Mouse (Mus musculus): ENCODE measurements at regions not wholly inside any gene's neighbourhood (a gene's known extent, or its start where the extent isn't known, plus 50 kb on each side); places are given as distances from the start of the nearest gene placed in this dataset.

GRCm38 (mm10) chr9:34426589-34426988, 59.1 kb upstream of the Kirrel3 start:
- Histone ChIP-seq H3K27me3 (ENCODE audit: insufficient read depth, low read length) (no peaks in the 10 kb centered on the region), H3K9ac (no peak overlapping the region), H3K4me2 (no peak overlapping the region), H3K9me3 (ENCODE audit: low read depth, low read length) (no peaks in the 10 kb centered on the region), H3K4me3 (ENCODE audit: low read depth, low read length) (no peak overlapping the region), H3K27ac (ENCODE audit: low read depth) (no peak overlapping the region), H3K36me3 (ENCODE audit: insufficient read depth) (no peaks in the 10 kb centered on the region), H3K4me1 (ENCODE audit: insufficient read depth) (no peaks in the 10 kb centered on the region; the same call in 1 of the 2 replicates)
- ATAC-seq (ENCODE audit: insufficient read depth) (peak; percentile 58; the same call in 1 of the 2 replicates), DNase-seq (peak; percentile 68)
- TF ChIP-seq CTCF (IDR thresholded peaks at IDR 0.05; ENCODE audit: low read depth): no peak
- WGBS: 36% methylated on average over 4 of the region's 4 CpGs

GRCm38 (mm10) chr9:34427711-34428110, 58.0 kb upstream of the Kirrel3 start:
- no peaks in the 10 kb centered on the region; the same call in 1 of the 2 replicates for H3K4me1 ChIP-seq (ENCODE audit: insufficient read depth)
- ATAC-seq (ENCODE audit: insufficient read depth): no peak
- no peaks in the 10 kb centered on the region for H3K27me3 ChIP-seq (ENCODE audit: insufficient read depth, low read length)
- no peak overlapping the region for H3K4me2 ChIP-seq
- H3K4me3 ChIP-seq (ENCODE audit: low read depth, low read length): no peak overlapping the region
- no peak overlapping the region for H3K9ac ChIP-seq
- WGBS: 40% methylated on average over 8 of the region's 8 CpGs
- H3K36me3 ChIP-seq (ENCODE audit: insufficient read depth): no peaks in the 10 kb centered on the region
- H3K9me3 ChIP-seq (ENCODE audit: low read depth, low read length): no peaks in the 10 kb centered on the region
- no peak for TF ChIP-seq CTCF (IDR thresholded peaks at IDR 0.05; ENCODE audit: low read depth)
- DNase-seq: peak; percentile 83
- H3K27ac ChIP-seq (ENCODE audit: low read depth): no peak overlapping the region

Measured in lung, embryonic 14.5 days (tissue).